Mouse (Mus musculus) cerebellum, adult 9-11 months (tissue): ENCODE measurements around the gene Pakap.
A peak's percentile ranks its signal among the peaks of the same experiment; 100 is the strongest.
"Not testable (repeated sequence)": the region's sequence is repeated elsewhere in the genome, so short reads cannot be mapped to it uniquely, and the experiment has no call there.

Experiments used
- DNase-seq: peaks from one replicate; pipeline ENCODE4 v3.0.0; 2022

Gene Pakap

GRCm38 (mm10) chr4:57888978-57889377, 321.0 kb downstream of the Pakap start:
- DNase-seq, result not testable (repeated sequence)

GRCm38 (mm10) chr4:57889773-57890172, 321.8 kb downstream of the Pakap start:
- no peak for DNase-seq

- no peak for DNase-seq
Measured at GRCm38 (mm10) chr4:57892001-57892586, 324.1 kb downstream of the Pakap start.

- DNase-seq, result no peak
Measured at GRCm38 (mm10) chr4:57895140-57895539, 327.2 kb downstream of the Pakap start.

GRCm38 (mm10) chr4:57895902-57896301, 327.9 kb downstream of the Pakap start:
- DNase-seq, result no peak

- DNase-seq, result no peak
Measured at GRCm38 (mm10) chr4:57896631-57897030, 328.7 kb downstream of the Pakap start.

- no peak for DNase-seq
Measured at GRCm38 (mm10) chr4:57901210-57901609, 333.2 kb downstream of the Pakap start.

- DNase-seq, result no peak
Measured at GRCm38 (mm10) chr4:57902619-57903018, 334.6 kb downstream of the Pakap start.

GRCm38 (mm10) chr4:57904211-57904610, 336.2 kb downstream of the Pakap start:
- peak; percentile 17 for DNase-seq

GRCm38 (mm10) chr4:57904638-57905037, 336.7 kb downstream of the Pakap start:
- DNase-seq, result no peak

GRCm38 (mm10) chr4:57906708-57907107, 338.7 kb downstream of the Pakap start:
- DNase-seq, result no peak

GRCm38 (mm10) chr4:57908860-57909259, 340.9 kb downstream of the Pakap start:
- DNase-seq, result no peak

GRCm38 (mm10) chr4:57913021-57913420, 345.0 kb downstream of the Pakap start:
- no peak for DNase-seq

GRCm38 (mm10) chr4:57914193-57915190, 346.5 kb downstream of the Pakap start:
- peak; percentile 22 for DNase-seq

GRCm38 (mm10) chr4:57915216-57915965, 347.4 kb downstream of the Pakap start:
- peak; percentile 87 for DNase-seq

- peak; percentile 40 for DNase-seq
Measured at GRCm38 (mm10) chr4:57916201-57916661, 348.3 kb downstream of the Pakap start, which contains the start of gene D630039A03Rik. Gene D630039A03Rik, minus strand, starts transcription at chr4:57916297.

GRCm38 (mm10) chr4:57916711-57917110, 348.7 kb downstream of the Pakap start:
- DNase-seq, result no peak

- no peak for DNase-seq
Measured at GRCm38 (mm10) chr4:57919494-57920423, 351.8 kb downstream of the Pakap start.

- no peak for DNase-seq
Measured at GRCm38 (mm10) chr4:57920522-57920921, 352.5 kb downstream of the Pakap start.

GRCm38 (mm10) chr4:57922171-57922570, 354.2 kb downstream of the Pakap start:
- DNase-seq, result no peak

- peak; percentile 11 for DNase-seq
Measured at GRCm38 (mm10) chr4:57924556-57925071, 356.6 kb downstream of the Pakap start.
